Mouse (Mus musculus): ENCODE measurements around the gene Unk. TPM values are rescaled to one million over a fixed set of nuclear protein-coding genes. Genes with fewer than 3 reads are reported as not detected.

Gene Unk
- polyA plus RNA-seq, 1 experiment from 2014 or later = 25.7 TPM

DNA sequence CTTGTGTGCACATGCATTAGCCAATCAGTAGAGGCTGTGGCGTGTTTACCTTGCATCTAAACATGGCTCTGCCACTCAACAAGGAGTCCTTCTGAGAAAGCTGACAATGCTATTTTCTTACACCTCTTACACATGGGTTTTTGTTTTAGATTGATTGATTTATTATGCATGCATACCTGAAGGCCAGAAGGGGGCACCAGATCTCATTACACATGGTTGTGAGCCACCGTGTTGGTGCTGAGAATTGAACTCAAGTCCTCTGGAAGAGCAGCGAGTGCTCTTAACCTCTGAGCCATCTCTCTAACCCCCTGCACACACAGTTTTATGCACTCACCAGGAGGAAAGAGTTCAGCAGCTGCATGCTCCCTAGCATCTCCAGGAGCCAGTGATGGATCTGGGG lies 27.2 kb upstream of the Unk start:
- Histone ChIP-seq H3K4me1 (replicated peaks) (peaks cover 32% of the 10 kb centered on the region), H3K36me3 (peaks cover 1% of the 10 kb centered on the region; the same call in 1 of the 2 replicates), H3K27ac (no peak overlapping the region), H3K9me3 (no peaks in the 10 kb centered on the region), H3K4me2 (replicated peaks) (no peak overlapping the region), H3K4me3 (replicated peaks) (no peak overlapping the region), H3K9ac (no peak overlapping the region), H3K27me3 (replicated peaks) (0 out of 2 replicates have a peak, but pooled peaks cover 3% of the 10 kb centered on the region)
- ATAC-seq = no peak
- WGBS = 81% methylated on average over 3 of the region's 3 CpGs

DNA sequence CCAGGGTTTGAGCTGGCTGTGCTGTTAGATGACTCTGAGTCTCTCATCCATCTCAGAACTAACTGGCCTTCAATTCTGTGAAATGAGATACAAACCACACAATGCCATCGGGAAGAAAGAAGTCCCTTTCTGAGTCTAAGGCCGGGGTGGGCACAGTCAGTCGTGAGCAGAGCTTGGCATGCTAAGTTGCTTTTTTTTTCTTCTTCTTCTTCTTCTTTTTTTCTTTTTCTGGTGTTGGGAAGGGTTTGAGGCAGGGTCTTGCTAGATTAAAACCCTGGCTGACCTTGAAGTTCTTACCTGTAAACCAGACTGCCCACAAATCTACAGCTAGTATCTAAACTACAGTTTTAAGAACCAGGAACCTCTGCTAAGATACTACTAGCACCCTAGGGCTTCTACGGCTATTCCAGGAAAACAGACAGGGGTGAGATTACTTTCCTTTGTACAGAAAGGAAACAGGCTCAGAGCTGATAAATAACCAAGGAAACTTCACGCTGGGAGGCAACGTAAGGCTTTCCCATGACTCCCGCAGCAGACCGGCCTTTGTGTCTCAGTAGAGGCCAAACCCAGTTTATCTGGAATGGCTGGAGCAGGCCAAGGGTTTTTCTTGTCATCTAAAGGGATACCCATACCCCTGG lies 25.8 kb upstream of the Unk start:
- peak overlapping the region; percentile 37 for H3K4me3 ChIP-seq (replicated peaks)
- peak overlapping the region; percentile 84 for H3K27ac ChIP-seq
- 0 out of 2 replicates have a peak, but pooled peaks cover 3% of the 10 kb centered on the region for H3K27me3 ChIP-seq (replicated peaks)
- H3K4me1 ChIP-seq (replicated peaks) = peaks cover 32% of the 10 kb centered on the region
- 26% methylated on average over 8 of the region's 8 CpGs for WGBS
- H3K9me3 ChIP-seq = no peaks in the 10 kb centered on the region
- peaks cover 13% of the 10 kb centered on the region for H3K36me3 ChIP-seq
- ATAC-seq = peak; percentile 11
- H3K9ac ChIP-seq = peak overlapping the region; percentile 58
- H3K4me2 ChIP-seq (replicated peaks) = peak overlapping the region; percentile 76

DNA sequence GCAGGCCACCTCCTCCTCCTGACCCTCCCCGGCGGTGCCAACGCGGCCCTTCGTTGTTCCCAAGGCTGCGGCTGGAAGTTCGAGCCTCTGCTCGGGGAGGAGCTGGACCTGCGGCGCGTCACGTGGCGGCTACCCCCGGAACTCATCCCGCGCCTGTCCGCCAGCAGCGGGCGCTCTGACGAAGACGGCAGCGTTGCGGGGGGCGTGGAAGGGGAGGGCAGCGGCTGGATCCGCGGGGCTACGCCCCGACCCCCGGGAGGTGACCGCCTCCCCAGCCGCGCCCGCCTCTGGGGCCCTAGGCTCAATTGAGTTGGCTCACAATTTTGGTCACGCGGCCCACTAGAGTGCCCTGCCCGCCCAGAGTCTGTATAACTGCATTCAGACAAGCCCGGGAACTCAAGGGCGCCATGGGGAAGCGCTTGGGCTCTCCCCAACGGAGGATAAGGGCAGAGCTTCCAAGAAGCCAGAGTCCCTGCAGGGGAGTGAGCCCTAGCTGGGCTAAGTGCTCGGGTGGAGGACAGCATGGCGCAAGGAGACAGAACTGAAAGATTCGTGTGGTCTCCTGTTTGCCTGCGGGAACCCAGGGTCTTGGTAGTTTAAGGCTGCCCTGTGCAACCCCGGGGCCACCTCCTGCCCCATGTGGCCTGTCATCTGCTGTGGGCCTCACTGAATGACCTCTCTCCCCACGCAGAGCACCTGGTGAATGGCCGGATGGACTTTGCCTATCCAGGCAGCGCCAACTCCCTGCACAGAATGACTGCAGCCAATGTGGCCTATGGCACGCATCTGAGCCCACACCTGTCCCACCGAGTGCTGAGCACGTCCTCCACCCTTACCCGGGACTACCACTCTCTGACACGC lies 25.1 kb upstream of the Unk start:
- ATAC-seq = peak; percentile 83
- peak overlapping the region; percentile 37 for H3K4me3 ChIP-seq (replicated peaks)
- H3K4me1 ChIP-seq (replicated peaks) = peaks cover 29% of the 10 kb centered on the region
- 4% methylated on average over 53 of the region's 54 CpGs for WGBS
- H3K9me3 ChIP-seq = no peaks in the 10 kb centered on the region
- 0 out of 2 replicates have a peak, but pooled peaks cover 2% of the 10 kb centered on the region for H3K27me3 ChIP-seq (replicated peaks)
- peak overlapping the region; percentile 84 for H3K27ac ChIP-seq
- peaks cover 19% of the 10 kb centered on the region for H3K36me3 ChIP-seq
- peak overlapping the region; percentile 58 for H3K9ac ChIP-seq
- H3K4me2 ChIP-seq (replicated peaks) = peak overlapping the region; percentile 76

DNA sequence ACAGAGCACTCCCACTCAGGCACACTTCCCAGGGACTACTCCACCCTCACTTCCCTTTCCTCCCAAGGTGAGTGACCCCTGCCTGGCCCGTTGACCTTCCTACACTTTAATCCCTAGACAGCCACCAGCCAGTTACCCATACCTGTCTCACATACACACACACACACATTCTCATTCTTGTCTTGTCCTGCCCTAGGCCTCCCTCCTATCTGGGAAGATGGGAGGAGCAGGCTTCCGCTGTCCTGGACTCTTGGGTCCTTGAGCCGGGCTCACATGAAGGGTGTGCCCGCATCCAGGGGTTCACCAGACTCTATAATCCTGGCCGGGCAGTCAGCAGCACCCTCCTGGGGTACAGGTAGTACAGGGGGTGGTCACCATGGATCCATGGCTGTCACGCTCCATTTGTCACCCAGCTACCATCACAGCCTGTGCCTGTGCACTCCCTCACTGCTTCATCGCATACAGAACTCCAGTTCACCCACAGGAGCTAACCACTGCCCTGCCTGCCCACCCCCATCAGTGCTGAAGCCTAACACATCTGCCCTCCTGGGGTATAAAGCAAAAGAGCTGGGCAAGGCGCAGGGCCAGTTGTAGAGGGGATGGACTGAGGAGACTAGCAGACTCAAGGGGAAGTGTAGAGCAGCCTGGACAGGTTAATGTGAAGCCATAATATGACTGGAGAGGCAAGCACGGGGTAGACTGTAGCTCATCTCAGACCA lies 24.3 kb upstream of the Unk start:
- H3K36me3 ChIP-seq = peaks cover 19% of the 10 kb centered on the region
- peak overlapping the region; percentile 76 for H3K4me2 ChIP-seq (replicated peaks)
- WGBS = 61% methylated on average over 9 of the region's 9 CpGs
- peak overlapping the region; percentile 37 for H3K4me3 ChIP-seq (replicated peaks)
- no peaks in the 10 kb centered on the region for H3K27me3 ChIP-seq (replicated peaks)
- H3K27ac ChIP-seq = peak overlapping the region; percentile 84
- no peaks in the 10 kb centered on the region for H3K9me3 ChIP-seq
- peak; percentile 24 for ATAC-seq
- H3K9ac ChIP-seq = peak overlapping the region; percentile 58
- peaks cover 29% of the 10 kb centered on the region for H3K4me1 ChIP-seq (replicated peaks)

DNA sequence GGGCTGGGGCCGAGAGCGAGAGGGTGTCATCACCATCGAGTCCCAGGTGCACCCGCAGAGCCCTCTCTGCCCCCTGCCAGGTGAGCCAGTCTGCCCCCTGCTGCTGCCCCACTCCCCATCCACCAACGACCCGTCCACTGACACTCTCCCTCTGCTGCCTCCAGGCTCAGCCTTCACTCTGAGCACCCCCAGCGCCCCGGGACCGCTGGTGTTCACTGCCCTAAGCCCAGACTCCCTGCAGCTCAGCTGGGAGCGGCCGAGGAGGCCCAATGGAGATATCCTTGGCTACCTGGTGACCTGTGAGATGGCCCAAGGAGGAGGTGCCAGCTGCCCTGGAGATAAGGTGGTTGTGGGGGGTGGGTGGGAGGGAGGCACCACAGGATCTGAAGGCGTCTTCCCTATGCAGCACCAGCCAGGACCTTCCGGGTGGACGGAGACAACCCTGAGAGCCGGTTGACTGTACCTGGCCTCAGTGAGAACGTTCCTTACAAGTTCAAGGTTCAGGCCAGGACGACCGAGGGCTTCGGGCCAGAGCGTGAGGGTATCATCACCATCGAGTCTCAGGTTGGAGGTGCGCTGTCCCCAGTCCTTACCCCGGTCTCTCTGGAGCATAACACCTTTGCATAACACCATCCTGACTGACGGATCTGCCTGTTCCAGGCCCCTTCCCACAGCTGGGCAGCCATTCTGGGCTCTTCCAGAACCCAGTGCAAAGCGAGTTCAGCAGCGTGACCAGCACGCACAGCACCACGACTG lies 22.8 kb upstream of the Unk start:
- Histone ChIP-seq H3K9ac (0 out of 2 replicates have a peak overlapping the region, but pooled peaks have one; percentile 17), H3K4me3 (replicated peaks) (no peak overlapping the region), H3K36me3 (peaks cover 19% of the 10 kb centered on the region), H3K27ac (peak overlapping the region; percentile 84; the same call in 1 of the 2 replicates), H3K4me2 (replicated peaks) (0 out of 2 replicates have a peak overlapping the region, but pooled peaks have one; percentile 76), H3K4me1 (replicated peaks) (peaks cover 33% of the 10 kb centered on the region), H3K9me3 (no peaks in the 10 kb centered on the region), H3K27me3 (replicated peaks) (no peaks in the 10 kb centered on the region)
- ATAC-seq = no peak
- 87% methylated on average over 28 of the region's 28 CpGs for WGBS

DNA sequence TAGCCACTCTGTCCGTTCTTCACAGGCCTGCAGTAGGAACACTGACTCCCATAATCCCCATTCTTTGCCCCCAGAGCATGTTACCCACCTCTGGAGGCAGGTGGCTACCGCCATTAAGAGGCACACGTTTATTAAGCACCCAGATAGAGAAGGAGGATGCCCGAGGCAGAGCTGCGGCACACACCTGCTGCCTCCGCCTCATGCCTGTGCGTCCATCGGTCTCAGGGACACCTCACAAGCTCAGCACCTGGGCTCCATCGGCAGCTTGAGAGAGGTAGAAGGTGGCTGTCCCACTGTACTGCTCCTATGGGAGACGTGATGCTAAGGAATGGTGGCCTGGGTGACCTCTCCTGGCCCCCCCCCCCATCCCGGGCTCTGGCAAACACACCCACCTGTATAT lies 21.7 kb upstream of the Unk start:
- 0 out of 2 replicates have a peak overlapping the region, but pooled peaks have one; percentile 23 for H3K27ac ChIP-seq
- H3K4me2 ChIP-seq (replicated peaks) = no peak overlapping the region
- 84% methylated on average over 11 of the region's 11 CpGs for WGBS
- no peak overlapping the region for H3K4me3 ChIP-seq (replicated peaks)
- no peaks in the 10 kb centered on the region for H3K9me3 ChIP-seq
- H3K9ac ChIP-seq = no peak overlapping the region
- H3K4me1 ChIP-seq (replicated peaks) = peaks cover 39% of the 10 kb centered on the region
- peaks cover 19% of the 10 kb centered on the region for H3K36me3 ChIP-seq
- H3K27me3 ChIP-seq (replicated peaks) = no peaks in the 10 kb centered on the region
- no peak for ATAC-seq

DNA sequence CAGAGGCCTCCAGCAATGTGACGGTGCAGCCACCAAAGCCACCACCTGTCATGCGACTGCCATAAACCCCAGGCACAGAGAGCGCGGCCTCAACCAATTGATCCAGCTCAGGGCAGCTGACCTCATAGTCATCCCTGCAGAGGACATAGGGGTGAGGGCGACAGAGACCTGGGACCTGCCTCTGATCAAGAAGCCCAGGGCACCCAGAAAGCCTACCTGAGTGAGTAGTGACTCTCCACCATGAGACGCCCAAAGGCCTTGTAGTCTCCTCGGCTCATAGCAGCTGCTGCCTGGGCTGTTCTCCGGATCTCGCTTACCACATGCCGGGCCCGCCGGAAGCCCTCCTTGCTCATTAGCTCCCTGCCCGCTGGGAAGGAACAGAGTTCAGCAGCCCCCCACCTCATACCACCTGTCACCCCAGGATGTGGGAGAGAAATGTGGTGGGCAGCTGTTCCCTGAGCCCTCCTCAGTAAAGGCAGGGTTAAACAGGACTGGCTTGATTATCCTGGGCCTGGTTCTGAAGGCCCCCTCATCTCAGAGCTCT lies 21.2 kb upstream of the Unk start:
- Histone ChIP-seq H3K27ac (0 out of 2 replicates have a peak overlapping the region, but pooled peaks have one; percentile 23), H3K9me3 (no peaks in the 10 kb centered on the region), H3K4me3 (replicated peaks) (no peak overlapping the region), H3K4me1 (replicated peaks) (peaks cover 38% of the 10 kb centered on the region), H3K4me2 (replicated peaks) (no peak overlapping the region), H3K27me3 (replicated peaks) (no peaks in the 10 kb centered on the region), H3K9ac (no peak overlapping the region), H3K36me3 (peaks cover 19% of the 10 kb centered on the region)
- no peak for ATAC-seq
- 87% methylated on average over 13 of the region's 13 CpGs for WGBS

DNA sequence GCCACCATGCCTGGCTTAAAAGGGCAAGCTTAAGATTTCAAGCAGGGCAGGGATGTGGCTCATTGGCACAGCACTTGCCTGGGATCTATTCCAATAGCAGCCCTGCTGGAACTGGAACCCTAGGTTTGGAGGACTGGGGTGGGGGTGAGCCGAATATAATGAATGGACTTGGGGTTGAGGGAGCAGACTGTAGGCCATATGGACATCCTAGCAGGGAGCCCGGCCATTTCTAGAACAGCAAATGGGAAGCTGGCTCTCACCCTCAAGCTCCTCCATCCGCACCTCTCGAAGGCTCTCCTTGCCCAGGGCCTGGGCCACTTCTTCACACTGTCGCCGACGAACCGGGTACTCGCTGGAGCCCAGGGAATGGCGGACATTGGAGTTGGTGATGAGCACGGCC lies 20.5 kb upstream of the Unk start:
- Histone ChIP-seq H3K4me2 (replicated peaks) (no peak overlapping the region), H3K36me3 (peaks cover 19% of the 10 kb centered on the region), H3K4me3 (replicated peaks) (no peak overlapping the region), H3K9me3 (no peaks in the 10 kb centered on the region), H3K9ac (no peak overlapping the region), H3K4me1 (replicated peaks) (peaks cover 31% of the 10 kb centered on the region), H3K27ac (no peak overlapping the region), H3K27me3 (replicated peaks) (no peaks in the 10 kb centered on the region)
- WGBS = 95% methylated on average over 11 of the region's 11 CpGs
- no peak for ATAC-seq

DNA sequence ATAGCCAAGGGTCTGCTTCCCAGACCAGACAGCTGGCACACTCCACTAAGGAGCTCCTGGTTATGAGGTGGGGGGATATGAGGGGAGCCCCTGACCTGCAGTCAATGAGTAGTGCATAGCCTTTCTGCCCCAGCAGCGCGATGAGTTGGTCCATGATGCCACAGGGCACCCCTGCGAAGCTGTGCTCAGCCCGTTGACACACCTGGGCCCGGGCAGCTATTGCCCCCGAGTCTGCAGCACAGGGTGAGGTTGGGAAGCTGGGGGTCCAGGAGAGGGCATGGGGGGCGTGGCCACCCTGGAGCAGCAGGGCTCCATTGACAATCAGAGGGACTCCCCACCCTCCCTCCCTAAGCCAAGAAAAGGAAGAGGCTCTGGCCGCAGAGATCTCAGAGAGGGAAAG lies 20.0 kb upstream of the Unk start:
- Histone ChIP-seq H3K27me3 (replicated peaks) (no peaks in the 10 kb centered on the region), H3K4me1 (replicated peaks) (peaks cover 26% of the 10 kb centered on the region), H3K9ac (no peak overlapping the region), H3K27ac (no peak overlapping the region), H3K4me2 (replicated peaks) (no peak overlapping the region), H3K36me3 (peaks cover 19% of the 10 kb centered on the region), H3K4me3 (replicated peaks) (no peak overlapping the region), H3K9me3 (no peaks in the 10 kb centered on the region)
- no peak for ATAC-seq
- WGBS = 93% methylated on average over 8 of the region's 8 CpGs

DNA sequence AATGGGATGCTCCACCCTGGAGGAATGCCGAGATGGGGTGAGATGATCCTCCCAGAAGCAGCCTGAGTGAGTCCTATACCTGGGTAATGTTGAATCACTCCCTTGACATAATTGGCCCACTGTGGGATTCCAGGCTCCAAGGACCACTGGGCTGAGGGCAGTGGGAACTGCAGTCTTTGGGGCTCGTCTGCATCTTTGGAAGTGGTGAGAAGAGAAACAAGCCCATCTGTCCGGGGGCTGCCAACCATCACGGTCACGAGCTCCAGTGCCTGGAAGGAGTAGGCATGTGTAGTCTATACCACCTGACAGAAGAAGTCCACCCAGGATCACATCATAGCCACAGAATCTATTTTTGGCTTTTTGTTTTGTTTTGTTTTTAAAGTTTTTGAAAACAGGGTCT lies 19.2 kb upstream of the Unk start:
- no peaks in the 10 kb centered on the region for H3K27me3 ChIP-seq (replicated peaks)
- ATAC-seq = no peak
- no peak overlapping the region for H3K9ac ChIP-seq
- no peak overlapping the region for H3K4me3 ChIP-seq (replicated peaks)
- no peak overlapping the region; the same call in 1 of the 2 replicates for H3K27ac ChIP-seq
- peaks cover 19% of the 10 kb centered on the region for H3K36me3 ChIP-seq
- H3K4me2 ChIP-seq (replicated peaks) = peak overlapping the region; percentile 72; the same call in 1 of the 2 replicates
- 81% methylated on average over 5 of the region's 5 CpGs for WGBS
- H3K9me3 ChIP-seq = no peaks in the 10 kb centered on the region
- H3K4me1 ChIP-seq (replicated peaks) = peaks cover 18% of the 10 kb centered on the region

DNA sequence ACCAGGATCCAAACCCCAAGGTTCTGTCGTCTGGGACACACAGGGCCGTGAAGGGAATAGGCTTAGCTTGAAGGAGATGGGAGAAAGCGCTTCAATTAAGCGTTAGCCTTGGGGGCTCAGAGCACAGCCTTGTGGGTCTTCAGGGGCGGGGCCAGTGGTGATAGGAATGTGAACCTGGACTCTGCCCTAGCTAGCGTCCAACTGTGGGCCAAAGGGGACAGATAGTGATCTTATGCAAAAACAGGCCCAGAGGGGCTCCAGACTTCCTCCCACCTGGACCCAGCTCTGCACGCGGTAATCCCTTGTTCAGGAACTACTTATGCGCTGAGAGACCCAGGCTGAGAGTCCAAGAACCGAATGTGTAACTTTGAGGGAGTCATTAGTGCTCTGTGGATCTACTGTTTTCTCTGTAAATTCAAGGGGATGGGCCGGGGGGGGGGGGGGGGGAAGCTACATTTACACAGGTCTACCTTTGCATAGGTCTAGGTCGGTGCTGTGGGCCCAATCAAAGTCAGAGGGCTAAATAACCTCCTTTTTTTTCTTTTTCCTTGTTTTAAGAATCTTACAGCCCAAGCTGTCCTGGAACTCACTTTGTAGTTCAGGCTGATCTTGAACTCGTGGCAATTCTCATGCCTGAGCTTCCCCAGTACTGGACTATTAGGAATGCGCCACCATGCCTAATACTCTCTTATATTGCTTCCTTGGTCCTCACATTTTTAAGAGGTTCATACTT lies 18.4 kb upstream of the Unk start:
- peak overlapping the region; percentile 72 for H3K4me2 ChIP-seq (replicated peaks)
- H3K4me1 ChIP-seq (replicated peaks) = peaks cover 10% of the 10 kb centered on the region; the same call in 1 of the 2 replicates
- peak overlapping the region; percentile 75 for H3K9ac ChIP-seq
- H3K27me3 ChIP-seq (replicated peaks) = no peaks in the 10 kb centered on the region
- ATAC-seq = peak; percentile 21
- H3K27ac ChIP-seq = peak overlapping the region; percentile 92
- WGBS = 21% methylated on average over 14 of the region's 14 CpGs
- H3K9me3 ChIP-seq = no peaks in the 10 kb centered on the region
- H3K36me3 ChIP-seq = peaks cover 19% of the 10 kb centered on the region
- H3K4me3 ChIP-seq (replicated peaks) = peak overlapping the region; percentile 60

Measured in intestine, embryonic 15.5 days (tissue).